Mouse (Mus musculus) fibroblast of lung, adult 2 months (primary cell): ENCODE results near the gene Stra8.
A peak's percentile ranks its signal among the peaks of the same experiment; 100 is the strongest.

Experiments
- DNase-seq: peaks from one replicate; pipeline ENCODE4 v3.0.0-alpha.2; 2011; ENCODE audit warnings: low read depth

Gene Stra8

GRCm38 (mm10) chr6:34903441-34903840, 16.5 kb upstream of the Stra8 start:
- no peak for DNase-seq

GRCm38 (mm10) chr6:34903851-34904250, 16.1 kb upstream of the Stra8 start:
- DNase-seq, result no peak

- DNase-seq, result no peak
Observed at GRCm38 (mm10) chr6:34904361-34904760, 15.6 kb upstream of the Stra8 start.

- no peak for DNase-seq
Observed at GRCm38 (mm10) chr6:34906125-34906524, 13.8 kb upstream of the Stra8 start.

- DNase-seq, result no peak
Observed at GRCm38 (mm10) chr6:34906661-34907060, 13.3 kb upstream of the Stra8 start.

GRCm38 (mm10) chr6:34907121-34907614, 12.8 kb upstream of the Stra8 start:
- no peak for DNase-seq

- no peak for DNase-seq
Observed at GRCm38 (mm10) chr6:34907696-34908260, 12.2 kb upstream of the Stra8 start.

- DNase-seq, result no peak
Observed at GRCm38 (mm10) chr6:34909631-34910345, 10.2 kb upstream of the Stra8 start.

- DNase-seq, result peak; percentile 70
Observed at GRCm38 (mm10) chr6:34910371-34911219, 9.4 kb upstream of the Stra8 start, which contains the start of gene Wdr91. Gene Wdr91, minus strand, starts transcription at chr6:34910876.

GRCm38 (mm10) chr6:34913341-34914040, 6.5 kb upstream of the Stra8 start:
- DNase-seq, result no peak

- no peak for DNase-seq
Observed at GRCm38 (mm10) chr6:34914462-34914861, 5.5 kb upstream of the Stra8 start.

GRCm38 (mm10) chr6:34919146-34919545, 817 bp upstream of the Stra8 start:
- no peak for DNase-seq

- DNase-seq, result no peak
Observed at GRCm38 (mm10) chr6:34920631-34921030, 668 bp downstream of the Stra8 start.

- peak; percentile 21 for DNase-seq
Observed at GRCm38 (mm10) chr6:34921941-34922340, 2.0 kb downstream of the Stra8 start.

GRCm38 (mm10) chr6:34927156-34927555, 7.2 kb downstream of the Stra8 start:
- peak; percentile 58 for DNase-seq

- no peak for DNase-seq
Observed at GRCm38 (mm10) chr6:34927594-34927993, 7.6 kb downstream of the Stra8 start.

GRCm38 (mm10) chr6:34932633-34933032, 12.7 kb downstream of the Stra8 start:
- no peak for DNase-seq

GRCm38 (mm10) chr6:34936743-34937142, 16.8 kb downstream of the Stra8 start:
- no peak for DNase-seq

GRCm38 (mm10) chr6:34938280-34938928, 18.4 kb downstream of the Stra8 start:
- DNase-seq, result no peak

- DNase-seq, result no peak
Observed at GRCm38 (mm10) chr6:34938929-34939325, 19.0 kb downstream of the Stra8 start.

- no peak for DNase-seq
Observed at GRCm38 (mm10) chr6:34939451-34939850, 19.5 kb downstream of the Stra8 start.

GRCm38 (mm10) chr6:34941496-34941895, 21.5 kb downstream of the Stra8 start:
- DNase-seq, result no peak
